Mouse (Mus musculus): Measurements from ENCODE around the gene Serpinb1a. TPM values are rescaled to one million over a fixed set of nuclear protein-coding genes. Genes with fewer than 3 reads are reported as not detected.

Serpinb1a gene
- polyA plus RNA-seq, 1 experiment from 2014 or later, result 2.2 TPM

DNA sequence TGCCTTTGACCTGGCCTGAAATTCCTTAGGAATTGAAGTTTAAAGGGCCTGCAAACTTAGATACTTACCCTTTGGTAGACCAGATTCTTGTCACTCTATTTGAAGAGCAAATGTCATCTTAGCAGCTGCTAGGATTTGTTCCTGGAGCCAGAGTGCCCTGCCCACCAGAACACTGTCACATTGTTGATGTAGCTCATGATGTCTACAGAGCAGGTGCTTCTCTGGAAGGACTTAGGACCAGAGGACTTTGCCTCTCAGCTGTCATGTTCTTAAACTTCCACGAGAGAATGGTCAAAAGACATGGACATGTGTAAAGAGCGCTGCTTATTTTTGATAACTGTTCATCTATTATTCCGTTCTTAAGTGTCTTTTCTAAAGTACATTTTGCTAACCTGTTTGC lies 31.7 kb downstream of the Serpinb1a start:
- H3K9me3 ChIP-seq, result no peaks in the 10 kb centered on the region
- 95% methylated on average over 3 of the region's 3 CpGs for WGBS
- H3K27ac ChIP-seq (replicated peaks), result no peak overlapping the region
- H3K36me3 ChIP-seq, result peaks cover 57% of the 10 kb centered on the region
- H3K4me2 ChIP-seq (replicated peaks), result no peak overlapping the region
- ATAC-seq (ENCODE audit: low FRiP score, low read depth), result no peak
- no peak overlapping the region for H3K4me3 ChIP-seq
- H3K4me1 ChIP-seq, result no peaks in the 10 kb centered on the region
- H3K27me3 ChIP-seq, result no peaks in the 10 kb centered on the region
- H3K9ac ChIP-seq (replicated peaks), result no peak overlapping the region

- no peak overlapping the region for H3K9ac ChIP-seq (replicated peaks)
- peaks cover 5% of the 10 kb centered on the region for H3K27me3 ChIP-seq
- no peak for ATAC-seq (ENCODE audit: low FRiP score, low read depth)
- H3K27ac ChIP-seq (replicated peaks), result no peak overlapping the region
- H3K4me3 ChIP-seq, result no peak overlapping the region
- H3K4me2 ChIP-seq (replicated peaks), result no peak overlapping the region
- peaks cover 28% of the 10 kb centered on the region for H3K4me1 ChIP-seq
- no peaks in the 10 kb centered on the region for H3K9me3 ChIP-seq
- WGBS, result 14% methylated on average over 3 of the region's 3 CpGs
- H3K36me3 ChIP-seq, result peaks cover 17% of the 10 kb centered on the region
Observed at GRCm38 (mm10) chr13:32807624-32808023, 43.4 kb downstream of the Serpinb1a start.

DNA sequence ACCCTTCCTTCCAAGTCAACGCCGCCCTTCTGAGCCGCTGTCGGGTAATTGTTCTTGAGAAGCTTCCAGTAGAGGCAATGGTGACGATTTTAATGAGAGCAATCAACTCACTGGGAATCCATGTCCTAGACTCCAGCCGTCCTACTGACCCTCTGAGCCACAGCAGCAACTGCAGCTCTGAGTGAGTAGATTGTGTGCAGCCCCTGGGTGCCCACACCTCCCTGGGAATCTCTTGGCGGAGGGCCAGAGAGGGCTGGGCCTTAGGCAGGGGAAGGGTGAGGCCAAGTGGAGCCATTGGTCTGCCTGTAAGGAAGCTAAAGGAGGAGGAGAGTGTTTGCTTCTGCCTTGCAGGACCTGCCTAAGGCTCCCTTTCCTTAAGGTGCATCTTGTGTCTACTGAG lies 44.2 kb downstream of the Serpinb1a start:
- Histone ChIP-seq H3K4me2 (replicated peaks) (no peak overlapping the region), H3K27ac (replicated peaks) (no peak overlapping the region), H3K9ac (replicated peaks) (no peak overlapping the region), H3K36me3 (peaks cover 17% of the 10 kb centered on the region), H3K27me3 (peaks cover 5% of the 10 kb centered on the region), H3K9me3 (no peaks in the 10 kb centered on the region), H3K4me3 (no peak overlapping the region), H3K4me1 (peaks cover 28% of the 10 kb centered on the region)
- ATAC-seq (ENCODE audit: low FRiP score, low read depth), result no peak
- 76% methylated on average over 7 of the region's 7 CpGs for WGBS

GRCm38 (mm10) chr13:32803701-32804345 lies 47.2 kb downstream of the Serpinb1a start:
- Histone ChIP-seq H3K4me3 (peak overlapping the region; percentile 62), H3K4me2 (replicated peaks) (peak overlapping the region; percentile 63), H3K4me1 (peaks cover 28% of the 10 kb centered on the region), H3K9ac (replicated peaks) (no peak overlapping the region; the same call in none of the 2 replicates), H3K36me3 (peaks cover 12% of the 10 kb centered on the region), H3K27ac (replicated peaks) (no peak overlapping the region), H3K27me3 (peaks cover 5% of the 10 kb centered on the region), H3K9me3 (no peaks in the 10 kb centered on the region)
- no peak for ATAC-seq (ENCODE audit: low FRiP score, low read depth)
- WGBS, result 73% methylated on average over 4 of the region's 4 CpGs

DNA sequence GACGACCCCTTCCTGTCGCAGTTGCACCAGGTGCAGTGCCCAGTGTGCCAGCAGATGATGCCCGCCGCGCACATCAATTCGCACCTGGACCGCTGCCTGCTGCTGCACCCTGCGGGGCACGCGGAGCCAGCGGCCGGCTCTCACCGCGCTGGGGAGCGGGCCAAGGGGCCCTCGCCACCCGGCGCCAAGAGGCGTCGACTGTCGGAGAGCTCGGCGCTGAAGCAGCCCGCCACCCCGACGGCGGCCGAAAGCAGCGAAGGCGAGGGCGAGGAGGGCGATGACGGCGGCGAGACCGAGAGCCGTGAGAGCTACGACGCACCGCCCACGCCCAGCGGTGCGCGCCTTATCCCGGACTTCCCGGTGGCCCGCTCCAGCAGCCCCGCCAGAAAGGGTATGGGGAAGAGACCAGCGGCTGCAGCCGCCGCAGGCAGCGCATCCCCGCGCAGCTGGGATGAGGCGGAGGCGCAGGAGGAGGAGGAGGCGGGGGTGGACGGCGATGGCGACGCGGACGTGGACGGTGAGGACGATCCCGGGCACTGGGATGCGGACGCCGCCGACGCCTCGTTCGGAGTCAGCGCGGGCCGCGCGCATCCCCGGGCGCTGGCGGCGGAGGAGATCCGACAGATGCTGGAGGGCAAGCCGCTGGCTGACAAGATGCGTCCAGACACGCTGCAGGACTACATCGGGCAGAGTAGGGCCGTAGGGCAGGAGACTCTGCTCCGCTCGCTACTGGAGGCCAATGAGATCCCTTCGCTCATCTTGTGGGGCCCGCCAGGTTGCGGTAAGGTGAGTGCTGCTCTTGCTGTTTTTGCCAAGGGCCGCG lies 48.5 kb downstream of the Serpinb1a start, which contains the start of gene D930007J09Rik:
Gene D930007J09Rik (minus strand): TSS at position 591 of the 823 bp plus-strand sequence.
- peak within 1 kb of the TSS; percentile 75 for H3K9ac ChIP-seq (replicated peaks)
- H3K9me3 ChIP-seq, result no peaks in the 10 kb centered on the region
- peaks cover 5% of the 10 kb centered on the region for H3K27me3 ChIP-seq
- peak; percentile 16 for ATAC-seq (ENCODE audit: low FRiP score, low read depth)
- peak within 1 kb of the TSS; percentile 62 for H3K4me3 ChIP-seq
- H3K27ac ChIP-seq (replicated peaks), result peak within 1 kb of the TSS; percentile 67
- peak within 1 kb of the TSS; percentile 63 for H3K4me2 ChIP-seq (replicated peaks)
- under 1% methylated on average over 95 of the region's 95 CpGs for WGBS
- peaks cover 12% of the 10 kb centered on the region for H3K36me3 ChIP-seq
- H3K4me1 ChIP-seq, result peaks cover 25% of the 10 kb centered on the region

GRCm38 (mm10) chr13:32801693-32802221 lies 49.2 kb downstream of the Serpinb1a start, which contains the start of gene Wrnip1:
Wrnip1 (plus strand) TSS chr13:32802038.
- H3K27ac ChIP-seq (replicated peaks), result peak within 1 kb of the TSS; percentile 67
- H3K27me3 ChIP-seq, result peaks cover 2% of the 10 kb centered on the region; the same call in 1 of the 2 replicates
- H3K36me3 ChIP-seq, result peaks cover 8% of the 10 kb centered on the region
- H3K9me3 ChIP-seq, result no peaks in the 10 kb centered on the region
- peaks cover 22% of the 10 kb centered on the region for H3K4me1 ChIP-seq
- WGBS, result under 1% methylated on average over 51 of the region's 51 CpGs
- peak within 1 kb of the TSS; percentile 62 for H3K4me3 ChIP-seq
- ATAC-seq (ENCODE audit: low FRiP score, low read depth), result peak; percentile 99
- peak within 1 kb of the TSS; percentile 75 for H3K9ac ChIP-seq (replicated peaks)
- peak within 1 kb of the TSS; percentile 63 for H3K4me2 ChIP-seq (replicated peaks)

DNA sequence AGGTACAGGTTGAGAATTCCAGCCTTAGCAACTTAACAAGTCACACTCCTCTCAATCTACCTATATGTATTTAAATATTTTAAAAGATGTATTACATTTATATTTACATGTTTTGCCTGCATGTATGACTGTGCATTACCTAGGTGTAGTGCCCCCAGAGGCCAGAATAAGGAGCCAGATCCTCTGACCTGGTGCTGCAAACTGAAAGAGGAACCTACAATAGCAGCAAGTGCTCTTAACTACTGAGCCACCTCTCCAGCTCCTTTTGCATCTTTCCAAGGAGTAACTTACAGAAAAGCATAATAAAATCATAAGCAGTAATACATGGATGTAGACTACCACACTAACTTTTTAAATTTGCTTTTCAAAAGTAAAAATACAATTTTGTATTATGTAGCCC lies 50.1 kb downstream of the Serpinb1a start:
- Histone ChIP-seq H3K4me1 (peaks cover 22% of the 10 kb centered on the region), H3K9me3 (no peaks in the 10 kb centered on the region), H3K4me2 (replicated peaks) (peak overlapping the region; percentile 63), H3K4me3 (no peak overlapping the region), H3K9ac (replicated peaks) (0 out of 2 replicates have a peak overlapping the region, but pooled peaks have one; percentile 50), H3K36me3 (no peaks in the 10 kb centered on the region), H3K27ac (replicated peaks) (no peak overlapping the region), H3K27me3 (no peaks in the 10 kb centered on the region)
- no peak for ATAC-seq (ENCODE audit: low FRiP score, low read depth)

DNA sequence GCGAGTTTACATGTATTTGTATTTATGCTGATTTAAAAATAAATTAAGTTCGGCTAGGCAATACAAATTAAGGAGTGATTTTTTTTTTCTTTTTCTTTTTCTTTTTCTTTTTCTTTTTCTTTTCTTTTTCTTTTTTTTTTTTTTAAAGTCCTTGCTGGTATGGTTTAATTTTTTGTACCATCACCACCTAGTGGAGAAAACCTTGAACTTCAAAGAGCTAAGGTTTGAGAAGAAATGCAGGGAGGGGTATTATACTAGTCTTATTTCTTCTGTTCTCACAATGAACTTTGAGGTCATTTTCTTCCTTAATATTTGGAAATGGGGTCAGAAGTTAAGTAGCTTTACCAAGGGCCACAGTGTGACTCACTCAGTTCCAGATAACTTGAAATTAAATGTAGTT lies 51.9 kb downstream of the Serpinb1a start:
- no peak overlapping the region for H3K4me3 ChIP-seq
- no peak overlapping the region for H3K9ac ChIP-seq (replicated peaks)
- no peaks in the 10 kb centered on the region for H3K27me3 ChIP-seq
- WGBS, result 76% methylated on average over 2 of the region's 2 CpGs
- H3K4me1 ChIP-seq, result peaks cover 11% of the 10 kb centered on the region
- H3K4me2 ChIP-seq (replicated peaks), result no peak overlapping the region
- no peaks in the 10 kb centered on the region for H3K36me3 ChIP-seq
- H3K9me3 ChIP-seq, result no peaks in the 10 kb centered on the region
- H3K27ac ChIP-seq (replicated peaks), result no peak overlapping the region
- no peak for ATAC-seq (ENCODE audit: low FRiP score, low read depth)

DNA sequence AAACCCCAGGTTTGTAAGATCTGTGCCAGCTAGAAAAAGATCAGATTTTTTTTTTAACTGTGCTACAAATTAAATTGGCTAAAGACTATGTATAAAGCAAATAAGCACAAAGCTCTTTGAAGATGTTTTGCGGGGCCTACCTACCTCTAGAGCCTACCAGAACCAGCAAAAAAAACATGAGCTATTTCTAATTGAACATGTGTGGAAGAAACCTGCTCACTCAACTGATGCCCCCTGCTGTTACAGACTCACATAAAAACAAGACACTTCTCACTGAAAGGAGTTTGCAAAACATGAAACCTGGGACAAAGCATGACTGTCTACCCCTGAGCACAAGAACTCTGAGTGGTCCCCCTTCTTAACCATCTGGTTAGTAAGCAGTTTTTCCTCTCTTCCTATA lies 53.9 kb downstream of the Serpinb1a start:
- no peaks in the 10 kb centered on the region for H3K9me3 ChIP-seq
- 86% methylated on average over 1 of the region's 1 CpGs for WGBS
- ATAC-seq (ENCODE audit: low FRiP score, low read depth), result no peak
- H3K4me1 ChIP-seq, result no peaks in the 10 kb centered on the region; the same call in 1 of the 2 replicates
- H3K9ac ChIP-seq (replicated peaks), result no peak overlapping the region
- no peak overlapping the region for H3K27ac ChIP-seq (replicated peaks)
- no peak overlapping the region for H3K4me3 ChIP-seq
- H3K27me3 ChIP-seq, result no peaks in the 10 kb centered on the region
- H3K36me3 ChIP-seq, result no peaks in the 10 kb centered on the region
- no peak overlapping the region for H3K4me2 ChIP-seq (replicated peaks)

DNA sequence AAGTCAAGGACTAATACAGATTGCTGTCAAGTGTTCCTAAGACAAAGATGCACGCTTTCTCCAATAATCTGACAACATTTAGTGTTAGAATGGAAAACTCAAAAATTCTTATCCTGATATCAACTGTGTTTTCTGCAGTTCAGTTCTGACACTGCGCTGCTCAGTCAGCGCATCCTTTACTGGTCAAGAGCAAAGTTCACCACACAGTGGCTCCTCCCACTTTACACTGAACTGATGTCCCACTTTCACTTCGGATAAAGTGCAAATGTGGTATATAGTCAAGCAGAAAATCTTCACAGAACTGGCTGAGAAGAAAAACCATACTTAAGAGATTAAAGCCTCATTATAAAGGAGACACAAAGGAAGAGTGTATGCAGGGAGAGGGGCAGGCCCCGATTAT lies 55.8 kb downstream of the Serpinb1a start:
- ATAC-seq (ENCODE audit: low FRiP score, low read depth), result no peak
- no peaks in the 10 kb centered on the region for H3K9me3 ChIP-seq
- no peak overlapping the region for H3K4me2 ChIP-seq (replicated peaks)
- no peaks in the 10 kb centered on the region for H3K36me3 ChIP-seq
- WGBS, result 83% methylated on average over 5 of the region's 5 CpGs
- H3K4me3 ChIP-seq, result no peak overlapping the region
- no peaks in the 10 kb centered on the region for H3K27me3 ChIP-seq
- no peak overlapping the region for H3K9ac ChIP-seq (replicated peaks)
- H3K27ac ChIP-seq (replicated peaks), result no peak overlapping the region
- no peaks in the 10 kb centered on the region for H3K4me1 ChIP-seq

DNA sequence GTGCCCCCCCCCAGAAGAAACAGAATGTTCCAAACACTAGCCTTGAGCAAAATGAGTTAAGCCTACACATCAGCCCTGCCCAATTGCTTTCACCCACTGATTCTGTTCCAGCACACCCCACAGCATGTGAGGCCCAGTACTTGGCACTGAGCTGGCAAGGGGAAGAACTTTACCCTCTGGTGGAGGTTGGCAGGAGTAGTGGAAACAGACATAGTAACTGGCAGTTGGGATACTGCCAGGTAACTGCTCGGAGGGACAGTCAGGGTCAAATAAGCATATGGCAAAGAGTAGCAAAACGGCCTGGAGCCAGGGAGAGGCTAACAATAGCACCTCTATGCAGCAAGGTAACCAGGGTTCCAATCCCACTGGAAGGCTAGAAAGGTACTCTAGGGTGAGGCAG lies 56.4 kb downstream of the Serpinb1a start:
- no peaks in the 10 kb centered on the region for H3K36me3 ChIP-seq
- H3K27ac ChIP-seq (replicated peaks), result no peak overlapping the region
- no peaks in the 10 kb centered on the region for H3K9me3 ChIP-seq
- no peak overlapping the region for H3K4me3 ChIP-seq
- ATAC-seq (ENCODE audit: low FRiP score, low read depth), result no peak
- no peaks in the 10 kb centered on the region for H3K4me1 ChIP-seq
- H3K27me3 ChIP-seq, result no peaks in the 10 kb centered on the region
- 71% methylated on average over 2 of the region's 2 CpGs for WGBS
- H3K4me2 ChIP-seq (replicated peaks), result no peak overlapping the region
- no peak overlapping the region for H3K9ac ChIP-seq (replicated peaks)
